Mouse (Mus musculus): ENCODE results near the gene Rgs7.

DNA sequence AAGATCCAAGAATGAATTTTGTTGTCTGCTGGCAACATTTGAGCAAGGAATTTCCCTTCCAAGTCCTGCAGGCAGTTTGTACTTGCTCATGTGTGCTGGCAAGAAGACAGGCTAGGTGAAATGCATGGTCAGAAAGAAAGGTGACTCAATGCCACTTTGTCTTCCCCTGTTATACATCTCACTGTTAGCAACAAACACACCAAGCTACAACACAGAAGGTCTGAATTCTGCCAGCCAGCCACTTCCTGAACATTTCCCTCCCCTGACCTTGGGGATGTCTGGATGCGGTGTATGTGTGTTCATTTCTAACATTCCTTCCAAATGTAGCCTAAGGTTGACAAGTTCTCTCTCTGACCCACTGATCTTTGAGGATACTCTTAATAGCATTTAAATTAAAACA, 191.4 kb downstream of the Rgs7 start:
- TF ChIP-seq CTCF (conservative IDR thresholded peaks at IDR 0.05; ENCODE audit: low read length) (no peak), NANOG (IDR thresholded peaks at IDR 0.05; ENCODE audit: borderline replicate concordance, low read length) (no peak)
